Comparison of ENCODE assay signal across 8 mouse cellular contexts in genomic region chr16:35164361-35165224, GRCm38 (mm10). TPM values are rescaled to one million over a fixed set of nuclear protein-coding genes. Genes with fewer than 3 reads are reported as not detected.
DNase-seq lines count a peak whose midpoint lies in the region; ATAC-seq and TF ChIP-seq lines count a peak whose summit lies in the region.

No protein-coding gene starts in this region.

- 0 out of 2 replicates have a peak overlapping the region, but pooled peaks have one; percentile 4 for H3K9ac ChIP-seq in forebrain, embryonic 15.5 days (replicated peaks)
- H3K9ac ChIP-seq in midbrain, embryonic 12.5 days (replicated peaks), result no peak overlapping the region
- no peak overlapping the region for H3K9ac ChIP-seq in liver, embryonic 11.5 days (ENCODE audit: low read depth, low read length)
- no peak overlapping the region for H3K9ac ChIP-seq in liver, postnatal 0 days (replicated peaks)

- ATAC-seq in forebrain, embryonic 15.5 days (replicated peaks), result peak; percentile 26
- peak; percentile 89 for ATAC-seq in midbrain, embryonic 12.5 days (ENCODE audit: low FRiP score, low read depth)
- ATAC-seq in liver, embryonic 11.5 days (replicated peaks; ENCODE audit: low FRiP score), result no peak
- ATAC-seq in liver, postnatal 0 days, result no peak

- no peaks in the 10 kb centered on the region for H3K36me3 ChIP-seq in forebrain, embryonic 15.5 days
- H3K36me3 ChIP-seq in midbrain, embryonic 12.5 days, result no peaks in the 10 kb centered on the region
- no peaks in the 10 kb centered on the region for H3K36me3 ChIP-seq in liver, embryonic 11.5 days (ENCODE audit: control insufficient read depth, insufficient read depth, low read length)
- no peaks in the 10 kb centered on the region for H3K36me3 ChIP-seq in liver, postnatal 0 days (replicated peaks; ENCODE audit: insufficient read depth, low read length)

- H3K27me3 ChIP-seq in forebrain, embryonic 15.5 days, result no peaks in the 10 kb centered on the region
- H3K27me3 ChIP-seq in midbrain, embryonic 12.5 days, result 0 out of 2 replicates have a peak, but pooled peaks cover 4% of the 10 kb centered on the region
- peaks cover 4% of the 10 kb centered on the region; the same call in 1 of the 2 replicates for H3K27me3 ChIP-seq in liver, embryonic 11.5 days (replicated peaks; ENCODE audit: control insufficient read depth, insufficient read depth, low read length)
- H3K27me3 ChIP-seq in liver, postnatal 0 days (ENCODE audit: insufficient read depth, low read length), result peaks cover 4% of the 10 kb centered on the region; the same call in 1 of the 2 replicates

- H3K9me3 ChIP-seq in forebrain, embryonic 15.5 days, result no peaks in the 10 kb centered on the region
- H3K9me3 ChIP-seq in midbrain, embryonic 12.5 days, result no peaks in the 10 kb centered on the region
- no peaks in the 10 kb centered on the region for H3K9me3 ChIP-seq in liver, embryonic 11.5 days (ENCODE audit: control insufficient read depth, low read length)
- H3K9me3 ChIP-seq in liver, postnatal 0 days (ENCODE audit: low read length), result no peaks in the 10 kb centered on the region

- no peak overlapping the region for H3K4me3 ChIP-seq in forebrain, embryonic 15.5 days
- no peak overlapping the region for H3K4me3 ChIP-seq in midbrain, embryonic 12.5 days
- no peak overlapping the region for H3K4me3 ChIP-seq in liver, embryonic 11.5 days (ENCODE audit: low read depth, low read length)
- H3K4me3 ChIP-seq in liver, postnatal 0 days (ENCODE audit: low read depth, low read length), result no peak overlapping the region

- no peak for TF ChIP-seq EP300 in liver, postnatal 0 days (IDR thresholded peaks at IDR 0.05; ENCODE audit: low read depth)

- WGBS in forebrain, embryonic 15.5 days, result 45% methylated on average over 19 of the region's 19 CpGs
- WGBS in midbrain, embryonic 12.5 days, result 43% methylated on average over 19 of the region's 19 CpGs
- WGBS in liver, embryonic 11.5 days, result 55% methylated on average over 19 of the region's 19 CpGs
- WGBS in liver, postnatal 0 days (ENCODE audit: insufficient replicate concordance), result 58% methylated on average over 19 of the region's 19 CpGs

- H3K27ac ChIP-seq in forebrain, embryonic 15.5 days (replicated peaks), result peak overlapping the region; percentile 58
- H3K27ac ChIP-seq in midbrain, embryonic 12.5 days (replicated peaks), result peak overlapping the region; percentile 60
- no peak overlapping the region for H3K27ac ChIP-seq in liver, embryonic 11.5 days (ENCODE audit: low read depth, low read length)
- no peak overlapping the region for H3K27ac ChIP-seq in liver, postnatal 0 days (ENCODE audit: low read depth)

- H3K4me1 ChIP-seq in forebrain, embryonic 15.5 days, result peaks cover 32% of the 10 kb centered on the region
- H3K4me1 ChIP-seq in midbrain, embryonic 12.5 days, result peaks cover 38% of the 10 kb centered on the region
- no peaks in the 10 kb centered on the region for H3K4me1 ChIP-seq in liver, embryonic 11.5 days (replicated peaks; ENCODE audit: control insufficient read depth, insufficient read depth, low read length)
- no peaks in the 10 kb centered on the region for H3K4me1 ChIP-seq in liver, postnatal 0 days (ENCODE audit: insufficient read depth)

- DNase-seq in frontal cortex, postnatal 36 days (ENCODE audit: low spot score in 2 of 2), result peak; percentile 55 to 67
- no peak for DNase-seq in frontal cortex, postnatal 25 days (ENCODE audit: low spot score in 2 of 2)
- peak; percentile 27 for DNase-seq in ES-CJ7 (ENCODE audit: low read depth, low spot score)
- DNase-seq in liver, embryonic 11.5 days (ENCODE audit: low spot score), result no peak
- DNase-seq in spleen, postnatal 14 days (ENCODE audit: low spot score in 2 of 2), result no peak
- DNase-seq in liver, postnatal 0 days, result no peak

- H3K4me2 ChIP-seq in forebrain, embryonic 15.5 days (replicated peaks), result peak overlapping the region; percentile 5; the same call in 1 of the 2 replicates
- H3K4me2 ChIP-seq in midbrain, embryonic 12.5 days (replicated peaks), result peak overlapping the region; percentile 20
- H3K4me2 ChIP-seq in liver, embryonic 11.5 days, result no peak overlapping the region
- H3K4me2 ChIP-seq in liver, postnatal 0 days (ENCODE audit: low read depth, low read length), result no peak overlapping the region

- TF ChIP-seq CTCF in liver, postnatal 0 days (IDR thresholded peaks at IDR 0.05; ENCODE audit: low read depth), result no peak

RNA-seq across cellular contexts. Expression of gene Adcy5, which starts 9.9 kb away (rescaled TPM):
- 5.4 and 5.6 TPM in 2 replicates for polyA plus RNA-seq in forebrain, embryonic 15.5 days (2015; fragmentation: Nextera tagmentation; extraction: Ambion mirVana)
- 3.2 and 3.6 TPM in 2 replicates for polyA plus RNA-seq in midbrain, embryonic 12.5 days (2016; fragmentation: Nextera tagmentation; extraction: Ambion mirVana)
- 0.48 and 0.52 TPM in 2 replicates for polyA plus RNA-seq in liver, embryonic 11.5 days (2014; fragmentation: Nextera tagmentation; extraction: Ambion mirVana)
- polyA plus RNA-seq in liver, postnatal 0 days (2015; fragmentation: Nextera tagmentation; extraction: Ambion mirVana), result 0.28 and 0.39 TPM in 2 replicates

Comparison
In these comparisons a context has a peak if more than half of its experiments do, and no peak if none do; other contexts are left out.
1. DNase-seq: peak in frontal cortex, postnatal 36 days (2 of 2) and ES-CJ7 (single experiment); none in frontal cortex, postnatal 25 days (0 of 2), liver, embryonic 11.5 days (single experiment), spleen, postnatal 14 days (0 of 2) and liver, postnatal 0 days (single experiment).
2. ATAC-seq: peak in forebrain, embryonic 15.5 days (single experiment) and midbrain, embryonic 12.5 days (single experiment); none in liver, embryonic 11.5 days (single experiment) and liver, postnatal 0 days (single experiment).
3. H3K27ac ChIP-seq: peak in forebrain, embryonic 15.5 days (single experiment) and midbrain, embryonic 12.5 days (single experiment); none in liver, embryonic 11.5 days (single experiment) and liver, postnatal 0 days (single experiment).
4. H3K4me2 ChIP-seq: peak in forebrain, embryonic 15.5 days (single experiment) and midbrain, embryonic 12.5 days (single experiment); none in liver, embryonic 11.5 days (single experiment) and liver, postnatal 0 days (single experiment).